Mouse (Mus musculus): ENCODE data around the gene Magi2. TPM values are rescaled to one million over a fixed set of nuclear protein-coding genes. Genes with fewer than 3 reads are reported as not detected.

The Magi2 gene
- polyA plus RNA-seq, 1 experiment from 2014 or later = 7.3 TPM

- Histone ChIP-seq H3K9me3 (ENCODE audit: control insufficient read depth, low read depth, low read length) (no peaks in the 10 kb centered on the region), H3K27ac (ENCODE audit: low read length) (no peak overlapping the region), H3K4me1 (ENCODE audit: control insufficient read depth, insufficient read depth, low read length) (no peaks in the 10 kb centered on the region), H3K4me2 (replicated peaks; ENCODE audit: low read depth, low read length) (no peak overlapping the region), H3K36me3 (ENCODE audit: control insufficient read depth, insufficient read depth, low read length) (no peaks in the 10 kb centered on the region), H3K27me3 (ENCODE audit: control insufficient read depth, insufficient read depth, low read length) (no peaks in the 10 kb centered on the region), H3K9ac (replicated peaks; ENCODE audit: low read depth, low read length) (no peak overlapping the region), H3K4me3 (ENCODE audit: low read depth, low read length) (no peak overlapping the region)
- ATAC-seq (ENCODE audit: insufficient number of reproducible peaks, insufficient read depth, low FRiP score, low read depth) = no peak
- 83% methylated on average over 4 of the region's 4 CpGs for WGBS
Measured at GRCm38 (mm10) chr5:20614891-20615290, 1388.1 kb downstream of the Magi2 start.

- Histone ChIP-seq H3K4me3 (ENCODE audit: low read depth, low read length) (no peak overlapping the region), H3K4me1 (ENCODE audit: control insufficient read depth, insufficient read depth, low read length) (no peaks in the 10 kb centered on the region), H3K9me3 (ENCODE audit: control insufficient read depth, low read depth, low read length) (no peaks in the 10 kb centered on the region), H3K27me3 (ENCODE audit: control insufficient read depth, insufficient read depth, low read length) (no peaks in the 10 kb centered on the region), H3K4me2 (replicated peaks; ENCODE audit: low read depth, low read length) (no peak overlapping the region), H3K9ac (replicated peaks; ENCODE audit: low read depth, low read length) (no peak overlapping the region), H3K27ac (ENCODE audit: low read length) (no peak overlapping the region), H3K36me3 (ENCODE audit: control insufficient read depth, insufficient read depth, low read length) (no peaks in the 10 kb centered on the region)
- ATAC-seq (ENCODE audit: insufficient number of reproducible peaks, insufficient read depth, low FRiP score, low read depth) = no peak
- 61% methylated on average over 7 of the region's 7 CpGs for WGBS
Measured at GRCm38 (mm10) chr5:20620596-20621511, 1394.0 kb downstream of the Magi2 start.

GRCm38 (mm10) chr5:20622417-20622816, 1395.6 kb downstream of the Magi2 start:
- 73% methylated on average over 3 of the region's 3 CpGs for WGBS
- ATAC-seq (ENCODE audit: insufficient number of reproducible peaks, insufficient read depth, low FRiP score, low read depth) = no peak
- H3K4me2 ChIP-seq (replicated peaks; ENCODE audit: low read depth, low read length) = no peak overlapping the region

GRCm38 (mm10) chr5:20622837-20623573, 1396.2 kb downstream of the Magi2 start:
- H3K4me1 ChIP-seq (ENCODE audit: control insufficient read depth, insufficient read depth, low read length) = no peaks in the 10 kb centered on the region
- H3K9me3 ChIP-seq (ENCODE audit: control insufficient read depth, low read depth, low read length) = no peaks in the 10 kb centered on the region
- H3K27me3 ChIP-seq (ENCODE audit: control insufficient read depth, insufficient read depth, low read length) = no peaks in the 10 kb centered on the region
- no peaks in the 10 kb centered on the region for H3K36me3 ChIP-seq (ENCODE audit: control insufficient read depth, insufficient read depth, low read length)
- H3K27ac ChIP-seq (ENCODE audit: low read length) = no peak overlapping the region
- H3K4me3 ChIP-seq (ENCODE audit: low read depth, low read length) = no peak overlapping the region
- no peak overlapping the region for H3K4me2 ChIP-seq (replicated peaks; ENCODE audit: low read depth, low read length)
- WGBS = 68% methylated on average over 10 of the region's 10 CpGs
- ATAC-seq (ENCODE audit: insufficient number of reproducible peaks, insufficient read depth, low FRiP score, low read depth) = no peak
- H3K9ac ChIP-seq (replicated peaks; ENCODE audit: low read depth, low read length) = no peak overlapping the region

More at GRCm38 (mm10) chr5:20622417-20622816, 1395.6 kb downstream of the Magi2 start:
- no peak overlapping the region for H3K27ac ChIP-seq (ENCODE audit: low read length)
- H3K36me3 ChIP-seq (ENCODE audit: control insufficient read depth, insufficient read depth, low read length) = no peaks in the 10 kb centered on the region
- no peak overlapping the region for H3K9ac ChIP-seq (replicated peaks; ENCODE audit: low read depth, low read length)
- H3K27me3 ChIP-seq (ENCODE audit: control insufficient read depth, insufficient read depth, low read length) = no peaks in the 10 kb centered on the region
- no peak overlapping the region for H3K4me3 ChIP-seq (ENCODE audit: low read depth, low read length)
- H3K9me3 ChIP-seq (ENCODE audit: control insufficient read depth, low read depth, low read length) = no peaks in the 10 kb centered on the region
- no peaks in the 10 kb centered on the region for H3K4me1 ChIP-seq (ENCODE audit: control insufficient read depth, insufficient read depth, low read length)

GRCm38 (mm10) chr5:20625117-20625516, 1398.3 kb downstream of the Magi2 start:
- H3K27ac ChIP-seq (ENCODE audit: low read length) = no peak overlapping the region
- H3K4me2 ChIP-seq (replicated peaks; ENCODE audit: low read depth, low read length) = no peak overlapping the region
- no peak overlapping the region for H3K9ac ChIP-seq (replicated peaks; ENCODE audit: low read depth, low read length)
- no peaks in the 10 kb centered on the region for H3K4me1 ChIP-seq (ENCODE audit: control insufficient read depth, insufficient read depth, low read length)
- H3K27me3 ChIP-seq (ENCODE audit: control insufficient read depth, insufficient read depth, low read length) = no peaks in the 10 kb centered on the region
- no peaks in the 10 kb centered on the region for H3K36me3 ChIP-seq (ENCODE audit: control insufficient read depth, insufficient read depth, low read length)
- no peak for ATAC-seq (ENCODE audit: insufficient number of reproducible peaks, insufficient read depth, low FRiP score, low read depth)
- no peak overlapping the region for H3K4me3 ChIP-seq (ENCODE audit: low read depth, low read length)
- H3K9me3 ChIP-seq (ENCODE audit: control insufficient read depth, low read depth, low read length) = no peaks in the 10 kb centered on the region
- 72% methylated on average over 2 of the region's 2 CpGs for WGBS

- Histone ChIP-seq H3K9ac (replicated peaks; ENCODE audit: low read depth, low read length) (no peak overlapping the region), H3K9me3 (ENCODE audit: control insufficient read depth, low read depth, low read length) (no peaks in the 10 kb centered on the region), H3K4me3 (ENCODE audit: low read depth, low read length) (no peak overlapping the region), H3K27me3 (ENCODE audit: control insufficient read depth, insufficient read depth, low read length) (no peaks in the 10 kb centered on the region), H3K36me3 (ENCODE audit: control insufficient read depth, insufficient read depth, low read length) (no peaks in the 10 kb centered on the region), H3K4me2 (replicated peaks; ENCODE audit: low read depth, low read length) (no peak overlapping the region), H3K4me1 (ENCODE audit: control insufficient read depth, insufficient read depth, low read length) (no peaks in the 10 kb centered on the region), H3K27ac (ENCODE audit: low read length) (no peak overlapping the region)
- WGBS = 65% methylated on average over 4 of the region's 4 CpGs
- ATAC-seq (ENCODE audit: insufficient number of reproducible peaks, insufficient read depth, low FRiP score, low read depth) = no peak
Measured at GRCm38 (mm10) chr5:20628954-20629601, 1402.2 kb downstream of the Magi2 start.

GRCm38 (mm10) chr5:20634046-20634769, 1407.4 kb downstream of the Magi2 start:
- H3K27ac ChIP-seq (ENCODE audit: low read length) = no peak overlapping the region
- ATAC-seq (ENCODE audit: insufficient number of reproducible peaks, insufficient read depth, low FRiP score, low read depth) = no peak
- no peak overlapping the region for H3K4me3 ChIP-seq (ENCODE audit: low read depth, low read length)
- H3K9ac ChIP-seq (replicated peaks; ENCODE audit: low read depth, low read length) = no peak overlapping the region
- H3K27me3 ChIP-seq (ENCODE audit: control insufficient read depth, insufficient read depth, low read length) = no peaks in the 10 kb centered on the region
- no peaks in the 10 kb centered on the region for H3K4me1 ChIP-seq (ENCODE audit: control insufficient read depth, insufficient read depth, low read length)
- no peaks in the 10 kb centered on the region for H3K9me3 ChIP-seq (ENCODE audit: control insufficient read depth, low read depth, low read length)
- H3K4me2 ChIP-seq (replicated peaks; ENCODE audit: low read depth, low read length) = no peak overlapping the region
- WGBS = 54% methylated on average over 14 of the region's 14 CpGs
- H3K36me3 ChIP-seq (ENCODE audit: control insufficient read depth, insufficient read depth, low read length) = no peaks in the 10 kb centered on the region

GRCm38 (mm10) chr5:20634822-20635221, 1408.0 kb downstream of the Magi2 start:
- Histone ChIP-seq H3K4me2 (replicated peaks; ENCODE audit: low read depth, low read length) (no peak overlapping the region), H3K27me3 (ENCODE audit: control insufficient read depth, insufficient read depth, low read length) (no peaks in the 10 kb centered on the region), H3K9ac (replicated peaks; ENCODE audit: low read depth, low read length) (no peak overlapping the region), H3K27ac (ENCODE audit: low read length) (no peak overlapping the region), H3K4me3 (ENCODE audit: low read depth, low read length) (no peak overlapping the region), H3K9me3 (ENCODE audit: control insufficient read depth, low read depth, low read length) (no peaks in the 10 kb centered on the region), H3K4me1 (ENCODE audit: control insufficient read depth, insufficient read depth, low read length) (no peaks in the 10 kb centered on the region), H3K36me3 (ENCODE audit: control insufficient read depth, insufficient read depth, low read length) (no peaks in the 10 kb centered on the region)
- ATAC-seq (ENCODE audit: insufficient number of reproducible peaks, insufficient read depth, low FRiP score, low read depth) = no peak
- 66% methylated on average over 8 of the region's 8 CpGs for WGBS

Data from stomach, embryonic 14.5 days (tissue).